Mouse (Mus musculus): ENCODE measurements around the gene Ptcd2. TPM values are rescaled to one million over a fixed set of nuclear protein-coding genes. Genes with fewer than 3 reads are reported as not detected.
"Not testable (repeated sequence)": the region's sequence is repeated elsewhere in the genome, so short reads cannot be mapped to it uniquely, and the experiment has no call there.

Ptcd2 gene
- polyA plus RNA-seq, 1 experiment from 2014 or later, result 47.3 TPM

DNA sequence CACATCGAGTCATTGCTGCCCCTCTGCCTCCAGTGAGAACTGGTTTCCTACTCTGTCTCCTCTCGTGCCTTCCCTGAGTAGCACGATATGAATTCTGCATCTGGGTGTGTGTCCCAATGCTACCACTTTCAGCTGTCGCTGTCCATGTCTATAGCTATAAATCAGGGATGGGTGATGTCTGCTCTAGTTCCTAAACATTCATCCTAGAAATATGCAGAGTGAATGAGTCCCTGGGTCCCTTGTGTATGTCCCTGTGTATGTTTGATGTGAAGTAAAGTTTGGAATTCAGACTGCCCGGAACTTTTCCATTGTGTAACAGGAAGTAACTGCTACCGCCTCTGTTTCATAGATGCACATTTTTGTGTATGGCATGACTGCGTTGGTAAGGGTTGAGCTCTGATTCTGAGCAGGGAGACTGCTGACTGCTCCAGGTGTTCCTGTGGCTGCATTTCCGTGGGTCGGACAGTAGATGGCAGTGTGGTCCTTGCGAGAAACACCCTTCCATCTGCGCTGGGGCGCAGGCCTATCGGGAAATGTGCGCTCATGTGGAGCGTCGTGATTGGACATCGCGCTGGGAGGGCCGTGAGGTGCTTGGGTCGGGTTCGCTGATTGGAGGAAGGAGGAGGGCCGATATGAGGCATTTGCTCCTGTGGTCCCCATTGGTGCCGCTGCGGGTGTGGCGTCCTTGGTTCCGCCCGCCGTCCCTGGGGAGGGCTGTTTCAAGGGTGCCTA lies 8.4 kb upstream of the Ptcd2 start:
- Histone ChIP-seq H3K36me3 (peaks cover 12% of the 10 kb centered on the region; the same call in 1 of the 2 replicates), H3K9me3 (no peaks in the 10 kb centered on the region), H3K4me1 (peaks cover 3% of the 10 kb centered on the region; the same call in 1 of the 2 replicates), H3K4me2 (replicated peaks) (peak overlapping the region; percentile 60), H3K27me3 (replicated peaks) (no peaks in the 10 kb centered on the region), H3K27ac (no peak overlapping the region), H3K9ac (peak overlapping the region; percentile 43), H3K4me3 (peak overlapping the region; percentile 36)
- 11% methylated on average over 28 of the region's 28 CpGs for WGBS
- ATAC-seq (ENCODE audit: low FRiP score, low read depth), result peak; percentile 100

DNA sequence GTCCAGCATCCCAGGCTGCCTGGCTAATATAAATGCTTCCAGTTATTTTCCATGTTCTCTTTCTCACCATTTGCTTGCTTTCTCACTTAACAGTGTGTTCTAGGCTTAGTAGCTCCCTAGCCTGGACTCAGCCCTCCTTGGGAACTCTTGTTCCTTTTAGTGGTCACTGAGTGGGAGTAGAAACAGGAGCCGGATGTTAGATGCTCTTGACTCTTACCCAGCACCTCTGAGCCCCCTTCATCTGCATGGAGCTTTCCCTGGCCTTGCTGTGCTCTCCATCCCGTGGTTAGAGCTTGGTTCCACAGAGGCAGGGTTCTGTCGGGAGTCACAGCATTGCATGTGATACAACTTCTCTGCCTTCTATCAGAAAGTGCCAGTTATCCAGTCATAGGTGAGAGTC lies 7.1 kb upstream of the Ptcd2 start:
- Histone ChIP-seq H3K4me2 (replicated peaks) (no peak overlapping the region), H3K4me1 (peaks cover 3% of the 10 kb centered on the region; the same call in 1 of the 2 replicates), H3K36me3 (peaks cover 12% of the 10 kb centered on the region; the same call in 1 of the 2 replicates), H3K4me3 (no peak overlapping the region), H3K9me3 (no peaks in the 10 kb centered on the region), H3K9ac (no peak overlapping the region), H3K27ac (no peak overlapping the region), H3K27me3 (replicated peaks) (no peaks in the 10 kb centered on the region)
- ATAC-seq (ENCODE audit: low FRiP score, low read depth), result no peak
- WGBS, result 88% methylated on average over 3 of the region's 3 CpGs

DNA sequence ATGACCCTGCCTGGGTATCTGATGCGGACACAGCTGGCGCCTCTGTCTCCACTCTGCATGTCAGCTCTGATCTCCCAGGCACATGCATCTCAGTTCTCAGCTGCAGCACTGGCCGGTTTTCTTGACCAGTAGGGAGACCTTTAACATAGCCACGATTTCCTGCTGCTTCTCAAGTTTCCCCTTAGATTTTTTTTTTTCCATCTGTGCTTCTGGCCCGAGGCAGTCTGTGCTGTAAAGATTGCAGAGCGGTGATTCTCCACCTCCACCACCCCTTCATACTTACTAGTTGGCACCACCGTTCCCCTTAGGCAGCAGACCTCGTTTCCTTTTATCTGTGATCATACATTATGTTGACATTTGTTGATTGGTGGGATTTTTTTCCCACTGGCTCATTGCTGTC lies 6.7 kb upstream of the Ptcd2 start:
- no peaks in the 10 kb centered on the region for H3K9me3 ChIP-seq
- no peak overlapping the region for H3K4me2 ChIP-seq (replicated peaks)
- 75% methylated on average over 8 of the region's 8 CpGs for WGBS
- H3K4me1 ChIP-seq, result peaks cover 3% of the 10 kb centered on the region; the same call in 1 of the 2 replicates
- H3K4me3 ChIP-seq, result no peak overlapping the region
- ATAC-seq (ENCODE audit: low FRiP score, low read depth), result no peak
- no peak overlapping the region for H3K27ac ChIP-seq
- no peak overlapping the region for H3K9ac ChIP-seq
- no peaks in the 10 kb centered on the region for H3K27me3 ChIP-seq (replicated peaks)
- H3K36me3 ChIP-seq, result peaks cover 12% of the 10 kb centered on the region; the same call in 1 of the 2 replicates

DNA sequence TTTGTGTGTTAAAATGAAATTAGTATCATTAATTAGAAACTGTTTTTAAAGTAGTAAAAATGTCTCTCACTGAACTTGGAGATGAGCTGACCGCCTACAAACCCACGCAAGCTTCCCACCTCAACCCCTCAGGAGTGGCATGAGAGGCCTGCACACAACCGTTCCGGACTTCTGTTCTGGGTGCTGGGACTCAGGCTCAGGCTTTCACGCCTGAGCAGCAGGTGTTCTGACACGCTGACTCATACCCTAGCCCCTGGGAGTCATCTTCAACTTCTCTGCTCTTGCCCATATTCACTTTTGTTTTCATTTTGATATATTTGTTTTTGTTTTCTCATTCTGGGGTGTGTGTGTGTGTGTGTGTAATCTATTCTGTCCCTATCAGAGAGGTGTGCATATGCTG lies 5.5 kb upstream of the Ptcd2 start:
- Histone ChIP-seq H3K27me3 (replicated peaks) (no peaks in the 10 kb centered on the region), H3K9me3 (no peaks in the 10 kb centered on the region), H3K27ac (no peak overlapping the region), H3K4me2 (replicated peaks) (no peak overlapping the region), H3K4me3 (no peak overlapping the region), H3K36me3 (peaks cover 12% of the 10 kb centered on the region; the same call in 1 of the 2 replicates), H3K9ac (no peak overlapping the region), H3K4me1 (peaks cover 10% of the 10 kb centered on the region; the same call in 1 of the 2 replicates)
- WGBS, result 87% methylated on average over 6 of the region's 6 CpGs
- ATAC-seq (ENCODE audit: low FRiP score, low read depth), result no peak

DNA sequence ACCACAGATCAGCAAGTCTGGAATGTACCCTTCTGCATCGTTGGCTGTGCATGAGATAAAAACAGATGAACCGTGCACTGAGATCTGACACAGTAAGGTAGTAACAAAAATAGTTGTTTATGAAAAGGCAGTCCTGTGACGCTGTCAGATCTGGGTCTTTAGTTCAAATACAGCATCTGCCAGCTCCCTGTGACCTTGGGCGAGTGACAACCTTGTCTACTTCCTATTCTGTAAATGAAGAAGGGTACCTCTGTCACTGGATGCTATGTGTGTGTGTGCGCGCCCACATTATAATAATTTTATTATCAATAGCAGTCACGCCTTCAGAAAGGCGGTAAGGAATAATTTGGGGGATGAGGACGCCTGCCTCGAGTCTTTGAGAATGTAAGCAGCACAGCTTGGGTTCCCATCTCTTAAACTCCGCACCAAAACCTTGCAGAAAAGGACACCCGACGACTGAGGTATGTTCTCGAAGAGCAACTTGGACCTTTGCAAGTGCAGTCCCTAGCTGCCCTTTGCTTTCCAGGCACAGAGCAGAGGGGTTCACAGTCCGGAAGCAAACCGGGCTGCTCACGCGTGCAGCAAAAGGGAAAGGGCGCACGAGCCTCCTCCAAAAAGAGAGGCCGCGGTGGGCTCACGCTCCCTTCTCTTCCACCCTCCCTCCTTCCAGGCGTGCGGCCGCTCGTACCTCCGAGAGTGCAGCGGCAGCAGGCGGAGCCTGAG lies 468 bp downstream of the Ptcd2 start:
- H3K27ac ChIP-seq, result peak overlapping the region; percentile 46; the same call in 1 of the 2 replicates
- no peaks in the 10 kb centered on the region for H3K27me3 ChIP-seq (replicated peaks)
- H3K36me3 ChIP-seq, result peaks cover 47% of the 10 kb centered on the region
- peak overlapping the region; percentile 79 for H3K4me2 ChIP-seq (replicated peaks)
- H3K9me3 ChIP-seq, result no peaks in the 10 kb centered on the region
- ATAC-seq (ENCODE audit: low FRiP score, low read depth), result peak; percentile 81
- H3K4me1 ChIP-seq, result peaks cover 14% of the 10 kb centered on the region
- peak overlapping the region; percentile 84 for H3K4me3 ChIP-seq
- peak overlapping the region; percentile 83 for H3K9ac ChIP-seq
- 3% methylated on average over 29 of the region's 30 CpGs for WGBS

DNA sequence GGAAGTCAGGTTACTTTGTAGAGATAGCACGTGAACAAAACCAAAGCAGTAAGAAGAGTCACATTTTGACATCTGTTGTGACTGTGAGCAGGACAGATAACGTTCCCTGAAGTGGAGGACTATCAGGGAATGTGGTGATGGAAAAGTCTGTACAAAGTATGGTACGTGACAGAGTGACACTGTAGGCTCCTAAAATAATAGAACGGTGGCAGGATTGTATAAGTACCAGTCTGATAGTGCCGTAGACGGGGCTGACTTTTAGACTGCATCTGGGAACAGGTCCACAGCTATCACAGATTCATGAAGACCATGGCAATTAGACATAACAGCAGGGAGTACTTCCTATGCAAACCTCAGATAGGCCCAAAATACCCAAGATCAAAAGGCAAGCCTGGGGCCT lies 3.0 kb downstream of the Ptcd2 start:
- Histone ChIP-seq H3K27ac (no peak overlapping the region), H3K4me2 (replicated peaks) (no peak overlapping the region), H3K27me3 (replicated peaks) (no peaks in the 10 kb centered on the region), H3K9me3 (no peaks in the 10 kb centered on the region), H3K9ac (no peak overlapping the region), H3K36me3 (peaks cover 57% of the 10 kb centered on the region), H3K4me3 (no peak overlapping the region), H3K4me1 (peaks cover 14% of the 10 kb centered on the region)
- 95% methylated on average over 6 of the region's 6 CpGs for WGBS
- ATAC-seq (ENCODE audit: low FRiP score, low read depth), result no peak

DNA sequence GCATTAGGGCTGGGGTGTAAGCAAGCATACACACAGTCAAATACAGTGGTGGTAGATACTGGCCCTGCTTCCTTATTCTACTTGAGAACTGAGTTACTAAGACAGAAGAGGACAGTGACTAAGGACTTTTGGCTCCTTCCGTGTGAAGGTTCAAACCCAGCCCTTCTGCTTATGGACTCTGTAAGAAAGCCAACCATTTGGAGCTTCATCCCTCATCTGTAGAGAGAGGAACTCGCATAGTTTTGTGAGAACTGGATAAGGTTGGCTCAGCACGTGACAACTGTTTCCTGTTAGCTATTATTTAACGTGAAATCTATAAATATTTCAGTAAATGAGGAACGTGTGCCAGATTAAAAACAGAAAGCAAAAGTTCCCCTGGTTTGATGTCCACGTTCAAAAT lies 7.0 kb downstream of the Ptcd2 start:
- Histone ChIP-seq H3K9me3 (no peaks in the 10 kb centered on the region), H3K4me2 (replicated peaks) (no peak overlapping the region), H3K4me1 (no peaks in the 10 kb centered on the region), H3K27ac (no peak overlapping the region), H3K27me3 (replicated peaks) (no peaks in the 10 kb centered on the region), H3K9ac (no peak overlapping the region), H3K36me3 (peaks cover 76% of the 10 kb centered on the region), H3K4me3 (no peak overlapping the region)
- no peak for ATAC-seq (ENCODE audit: low FRiP score, low read depth)
- 93% methylated on average over 6 of the region's 6 CpGs for WGBS

DNA sequence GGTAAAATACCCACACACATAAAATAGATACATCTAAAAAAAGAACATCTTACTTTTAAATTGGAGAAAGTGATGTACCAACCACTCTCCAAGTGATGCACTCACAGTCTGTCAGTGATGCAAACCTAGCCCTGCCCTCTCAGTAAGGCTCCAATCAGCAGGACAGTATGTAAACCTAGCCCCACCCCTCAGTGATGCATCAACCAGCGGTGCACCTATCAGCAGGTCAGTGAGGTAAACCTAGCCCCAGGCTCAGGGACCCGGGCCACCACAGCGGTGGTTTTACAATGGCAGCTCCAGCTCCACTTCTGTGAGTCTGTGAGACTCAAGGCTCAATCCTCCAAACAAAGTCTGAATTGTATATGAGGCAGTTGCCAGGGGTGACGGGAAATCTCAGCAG lies 13.2 kb downstream of the Ptcd2 start:
- H3K4me3 ChIP-seq, result no peak overlapping the region
- H3K9me3 ChIP-seq, result no peaks in the 10 kb centered on the region
- no peak for ATAC-seq (ENCODE audit: low FRiP score, low read depth)
- H3K4me2 ChIP-seq (replicated peaks), result no peak overlapping the region
- no peak overlapping the region for H3K9ac ChIP-seq
- peaks cover 64% of the 10 kb centered on the region for H3K36me3 ChIP-seq
- H3K4me1 ChIP-seq, result no peaks in the 10 kb centered on the region
- no peaks in the 10 kb centered on the region for H3K27me3 ChIP-seq (replicated peaks)
- H3K27ac ChIP-seq, result no peak overlapping the region
- WGBS, result 66% methylated on average over 4 of the region's 4 CpGs

DNA sequence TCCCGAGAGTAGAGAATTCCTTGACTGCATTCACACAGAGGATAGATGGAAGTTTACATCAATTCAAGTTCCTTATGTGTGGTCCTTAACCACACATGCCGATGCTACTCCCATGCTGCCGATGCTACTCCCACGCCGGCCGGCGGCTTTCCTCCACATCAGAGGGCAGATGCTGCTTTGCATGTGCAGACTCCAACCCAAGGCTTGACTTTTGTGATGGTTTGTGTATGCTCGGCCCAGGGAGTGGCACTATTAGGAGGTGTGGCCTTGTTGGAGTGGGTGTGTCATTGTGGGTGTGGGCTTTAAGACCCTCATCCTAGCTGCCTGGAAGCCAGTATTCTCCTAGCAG lies 20.2 kb downstream of the Ptcd2 start:
- not testable (repeated sequence) for H3K27ac ChIP-seq; H3K4me1 ChIP-seq; ATAC-seq (ENCODE audit: low FRiP score, low read depth); H3K4me2 ChIP-seq (replicated peaks); H3K27me3 ChIP-seq (replicated peaks); H3K9ac ChIP-seq; H3K9me3 ChIP-seq; H3K4me3 ChIP-seq
- H3K36me3 ChIP-seq, result peaks cover 78% of the 10 kb centered on the region
- WGBS, result 94% methylated on average over 8 of the region's 8 CpGs

DNA sequence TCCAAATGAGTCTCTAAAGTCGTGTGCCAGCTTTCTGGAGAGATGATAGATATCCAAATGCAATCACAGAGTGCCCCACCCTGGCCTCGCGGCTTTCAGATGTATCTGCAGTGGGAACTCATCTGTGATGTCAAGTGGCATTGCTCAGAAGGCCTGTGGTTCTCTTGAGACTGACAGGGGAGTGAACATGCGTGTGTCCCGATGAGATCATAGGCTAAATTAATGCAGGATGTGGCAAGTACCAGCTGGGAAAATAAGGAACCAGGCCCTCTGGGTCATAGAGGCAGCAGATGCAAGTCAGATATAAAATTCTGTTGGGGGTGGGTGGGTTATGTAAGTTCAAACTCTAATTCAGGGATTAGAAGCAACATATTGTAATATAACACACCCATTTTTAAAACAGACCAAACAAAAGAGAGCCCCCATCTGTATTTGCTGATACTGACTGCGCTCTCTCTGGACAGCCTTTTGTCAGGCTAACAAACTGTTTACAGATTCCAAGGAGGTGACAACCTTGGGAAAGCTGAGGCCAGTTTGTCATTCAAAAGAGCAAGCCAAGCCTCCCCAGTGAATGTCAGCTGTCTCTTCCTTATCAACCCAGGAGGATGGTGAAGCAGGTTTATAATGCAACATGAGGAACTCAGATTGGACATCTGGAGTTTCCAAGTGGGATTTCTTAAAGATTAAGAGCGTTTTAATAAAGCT lies 20.7 kb downstream of the Ptcd2 start:
- H3K9ac ChIP-seq, result no peak overlapping the region
- H3K36me3 ChIP-seq, result peaks cover 76% of the 10 kb centered on the region
- WGBS, result 81% methylated on average over 7 of the region's 7 CpGs
- no peaks in the 10 kb centered on the region for H3K27me3 ChIP-seq (replicated peaks)
- no peaks in the 10 kb centered on the region for H3K4me1 ChIP-seq
- H3K4me2 ChIP-seq (replicated peaks), result no peak overlapping the region
- no peak for ATAC-seq (ENCODE audit: low FRiP score, low read depth)
- no peak overlapping the region for H3K4me3 ChIP-seq
- H3K27ac ChIP-seq, result no peak overlapping the region
- no peaks in the 10 kb centered on the region for H3K9me3 ChIP-seq

DNA sequence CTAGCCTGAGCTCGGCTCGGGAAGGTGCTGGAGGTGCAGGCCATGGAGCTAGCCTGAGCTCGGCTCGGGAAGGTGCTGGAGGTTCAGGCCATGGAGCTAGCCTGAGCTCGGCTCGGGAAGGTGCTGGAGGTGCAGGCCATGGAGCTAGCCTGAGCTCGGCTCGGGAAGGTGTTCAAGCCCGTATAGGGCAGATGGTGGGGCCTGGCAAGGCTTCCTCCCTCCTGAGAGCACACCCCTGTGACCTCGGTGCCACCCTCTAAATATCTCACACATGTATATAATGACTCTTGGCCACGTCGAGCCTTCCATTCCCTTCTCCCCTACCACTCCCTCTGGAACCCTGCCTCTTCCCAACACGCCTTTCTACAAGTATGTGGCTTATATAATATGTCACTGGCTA lies 21.6 kb downstream of the Ptcd2 start:
- not testable (repeated sequence) for H3K9me3 ChIP-seq; H3K9ac ChIP-seq; H3K4me3 ChIP-seq; H3K4me1 ChIP-seq; H3K27ac ChIP-seq; H3K27me3 ChIP-seq (replicated peaks); ATAC-seq (ENCODE audit: low FRiP score, low read depth); H3K4me2 ChIP-seq (replicated peaks)
- peaks cover 71% of the 10 kb centered on the region for H3K36me3 ChIP-seq
- WGBS, result 91% methylated on average over 13 of the region's 13 CpGs

DNA sequence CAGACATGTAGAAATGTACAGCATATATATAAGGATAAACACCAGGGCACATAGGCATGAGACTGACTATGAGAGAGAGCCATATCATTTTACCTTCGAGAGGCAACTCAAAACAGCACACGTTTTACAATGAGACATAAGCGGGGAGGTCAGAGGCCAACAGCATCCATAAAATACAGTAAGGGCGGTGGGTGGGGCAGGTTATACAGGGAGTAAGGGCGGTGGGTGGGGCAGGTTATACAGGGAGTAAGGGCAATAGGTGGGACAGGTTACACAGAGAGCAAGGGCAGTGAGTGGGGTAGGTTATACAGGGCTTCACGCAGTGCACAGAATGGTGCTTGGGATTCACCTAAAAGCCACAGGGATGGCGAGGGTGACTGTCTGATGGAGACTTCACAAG lies 24.1 kb downstream of the Ptcd2 start:
- Histone ChIP-seq H3K4me2 (replicated peaks) (no peak overlapping the region), H3K9me3 (no peaks in the 10 kb centered on the region), H3K4me1 (no peaks in the 10 kb centered on the region), H3K9ac (no peak overlapping the region), H3K4me3 (no peak overlapping the region), H3K27ac (no peak overlapping the region), H3K27me3 (replicated peaks) (no peaks in the 10 kb centered on the region), H3K36me3 (peaks cover 48% of the 10 kb centered on the region)
- ATAC-seq (ENCODE audit: low FRiP score, low read depth), result no peak
- WGBS, result 92% methylated on average over 7 of the region's 7 CpGs

Data from neural tube, embryonic 12.5 days (tissue).